Mouse (Mus musculus) kidney, embryonic 15.5 days (tissue): ENCODE measurements around the gene Mrpl18. TPM values are rescaled to one million over a fixed set of nuclear protein-coding genes. Genes with fewer than 3 reads are reported as not detected.

Experiments used
- ATAC-seq: fragments of 200-750 bp; cut with Nextera tagmentation; replicated peaks from 2 replicates; pipeline ENCODE4 v1.8.0; 2017; ENCODE audit warnings: moderate TSS enrichment; ENCODE audit not compliant: low FRiP score
- H3K27ac ChIP-seq: fragments of 300-500 bp; sonication (generic); 2 replicates; pipeline ENCODE4 v1.5.1; 2015; ENCODE audit warnings: mild to moderate bottlenecking, inconsistent platforms
- H3K27me3 ChIP-seq: fragments of 300-500 bp; sonication (generic); 2 replicates; pipeline ENCODE4 v1.6.1; 2015; ENCODE audit warnings: inconsistent platforms
- H3K36me3 ChIP-seq: fragments of 300-500 bp; sonication (generic); 2 replicates; pipeline ENCODE4 v1.6.1; 2015; ENCODE audit warnings: inconsistent platforms
- H3K4me1 ChIP-seq: fragments of 300-500 bp; sonication (generic); 2 replicates; pipeline ENCODE4 v1.6.1; 2015; ENCODE audit warnings: inconsistent platforms
- H3K4me2 ChIP-seq: fragments of 300-500 bp; sonication (generic); 2 replicates; pipeline ENCODE4 v1.6.1; 2015; ENCODE audit warnings: moderate library complexity, mild to moderate bottlenecking, inconsistent platforms
- H3K4me3 ChIP-seq: fragments of 300-500 bp; sonication (generic); replicated peaks from 2 replicates; pipeline ENCODE4 v1.5.1; 2015; ENCODE audit warnings: mild to moderate bottlenecking, inconsistent platforms
- H3K9ac ChIP-seq: fragments of 300-500 bp; sonication (generic); 2 replicates; pipeline ENCODE4 v1.6.1; 2015; ENCODE audit warnings: mild to moderate bottlenecking, inconsistent platforms
- H3K9me3 ChIP-seq: fragments of 300-500 bp; sonication (generic); replicated peaks from 2 replicates; pipeline ENCODE4 v1.6.1; 2016; ENCODE audit warnings: inconsistent platforms
- WGBS: fragments of 180-500 bp; shearing (Covaris S2); methylation state at CpG from one replicate; pipeline ENCODE4 v1.1.7; 2015; ENCODE audit warnings: mixed read lengths; 5-methylcytosine and 5-hydroxymethylcytosine counted together
- microRNA-seq: library from miRNA; unstranded; fragments of <30 nt; microRNA quantifications from one replicate; pipeline ENCODE4, GENCODE M21; 2016
- polyA plus RNA-seq: library from polyadenylated mRNA; unstranded; fragments of >200 nt; fragmentation: Nextera tagmentation; extraction: Ambion mirVana; gene quantifications from 2 replicates; pipeline ENCODE4 v1.2.1, GENCODE M21; 2015

Gene Mrpl18
- polyA plus RNA-seq, 1 experiment from 2014 or later: 162 TPM

GRCm38 (mm10) chr17:12875734-12876133 lies 40.4 kb downstream of the Mrpl18 start, which contains the start of gene Mrgprh:
TSS of gene Mrgprh (plus strand) at chr17:12876034.
- Histone ChIP-seq H3K9ac (no peak within 1 kb of the TSS), H3K27ac (no peak within 1 kb of the TSS), H3K4me3 (no peak within 1 kb of the TSS), H3K36me3 (no peaks in the 10 kb centered on the region), H3K27me3 (peaks cover 13% of the 10 kb centered on the region; the same call in 1 of the 2 replicates), H3K4me1 (peaks cover 10% of the 10 kb centered on the region; the same call in 1 of the 2 replicates), H3K9me3 (no peaks in the 10 kb centered on the region), H3K4me2 (no peak within 1 kb of the TSS)
- no peak for ATAC-seq
- WGBS: 87% methylated on average over 5 of the region's 5 CpGs

DNA sequence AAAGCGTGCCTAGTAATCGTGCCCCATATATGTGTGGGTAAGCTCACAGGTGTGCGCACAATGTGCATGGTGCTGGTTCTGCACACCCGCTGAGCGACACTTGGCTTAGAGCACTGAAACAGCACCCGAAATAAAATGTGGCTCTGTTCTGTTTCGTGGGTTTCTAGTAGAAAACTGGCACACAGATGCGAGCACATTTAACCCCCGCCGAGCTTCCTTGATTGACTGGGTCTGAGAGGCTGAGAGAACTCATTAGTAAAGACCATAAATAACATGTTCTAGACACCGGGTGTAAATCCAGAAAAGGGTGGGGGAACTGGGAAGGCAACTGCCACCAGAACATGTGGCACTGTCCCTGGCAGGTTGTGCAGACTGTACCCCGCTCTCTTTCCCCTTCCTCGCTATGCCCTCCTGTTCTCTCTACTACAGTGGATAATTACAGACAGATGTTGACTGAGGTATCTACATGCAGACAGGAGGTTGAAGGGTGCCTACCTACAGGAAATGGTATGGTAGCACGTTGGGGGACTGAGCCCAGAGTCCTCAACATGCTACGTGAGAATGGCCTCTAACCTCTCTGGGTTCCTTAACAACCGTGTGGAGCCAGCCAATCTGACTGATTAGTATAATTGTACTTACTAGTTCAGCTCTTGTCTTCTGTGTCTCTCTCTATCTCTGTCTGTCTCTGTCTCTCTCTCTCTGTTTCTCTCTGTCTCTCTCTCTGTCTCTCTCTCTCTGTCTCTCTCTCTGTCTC lies 43.7 kb downstream of the Mrpl18 start:
- H3K27ac ChIP-seq: no peak overlapping the region
- no peak overlapping the region for H3K4me2 ChIP-seq
- H3K4me1 ChIP-seq: peaks cover 4% of the 10 kb centered on the region; the same call in 1 of the 2 replicates
- no peaks in the 10 kb centered on the region for H3K36me3 ChIP-seq
- no peaks in the 10 kb centered on the region for H3K9me3 ChIP-seq
- no peak overlapping the region for H3K4me3 ChIP-seq
- 53% methylated on average over 16 of the region's 16 CpGs for WGBS
- 0 out of 2 replicates have a peak, but pooled peaks cover 5% of the 10 kb centered on the region for H3K27me3 ChIP-seq
- no peak overlapping the region for H3K9ac ChIP-seq
- no peak for ATAC-seq

DNA sequence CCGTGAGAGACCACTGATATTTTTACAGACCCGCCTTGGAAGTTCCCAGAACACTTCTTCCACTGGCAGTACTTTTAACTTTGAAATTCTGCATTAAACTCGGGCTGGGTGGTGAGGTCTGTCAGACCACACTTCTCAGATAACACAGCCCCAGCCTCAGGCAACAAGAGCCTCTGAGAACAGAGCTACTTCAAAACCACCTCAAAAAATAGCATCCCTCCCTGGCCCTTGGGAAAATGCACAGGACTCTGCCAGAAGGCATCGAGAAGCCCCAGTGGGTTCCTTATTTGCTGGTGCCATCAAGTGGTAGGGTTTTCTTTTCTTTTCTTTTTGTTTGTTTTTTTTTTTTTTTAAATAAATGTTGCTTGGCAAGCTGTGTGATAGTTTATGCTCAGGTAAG lies 47.5 kb downstream of the Mrpl18 start:
- 0 out of 2 replicates have a peak, but pooled peaks cover 5% of the 10 kb centered on the region for H3K27me3 ChIP-seq
- no peak overlapping the region for H3K4me3 ChIP-seq
- no peak for ATAC-seq
- no peak overlapping the region for H3K4me2 ChIP-seq
- H3K27ac ChIP-seq: no peak overlapping the region
- 29% methylated on average over 4 of the region's 4 CpGs for WGBS
- H3K9ac ChIP-seq: no peak overlapping the region
- H3K36me3 ChIP-seq: no peaks in the 10 kb centered on the region
- peaks cover 4% of the 10 kb centered on the region; the same call in 1 of the 2 replicates for H3K4me1 ChIP-seq
- no peaks in the 10 kb centered on the region for H3K9me3 ChIP-seq

- no peak within 1 kb of the TSS for H3K4me2 ChIP-seq
- no peak for ATAC-seq
- H3K4me1 ChIP-seq: peaks cover 4% of the 10 kb centered on the region; the same call in 1 of the 2 replicates
- 58% methylated on average over 2 of the region's 2 CpGs for WGBS
- H3K4me3 ChIP-seq: no peak within 1 kb of the TSS
- 0 out of 2 replicates have a peak, but pooled peaks cover 5% of the 10 kb centered on the region for H3K27me3 ChIP-seq
- H3K27ac ChIP-seq: no peak within 1 kb of the TSS
- no peak within 1 kb of the TSS for H3K9ac ChIP-seq
- no peaks in the 10 kb centered on the region for H3K9me3 ChIP-seq
- H3K36me3 ChIP-seq: no peaks in the 10 kb centered on the region
These were observed 48.1 kb downstream of the Mrpl18 start, which contains the start of gene Mas1 for GRCm38 (mm10) chr17:12868043-12868442. TSS of gene Mas1 (minus strand) at chr17:12868143.

GRCm38 (mm10) chr17:12866853-12867252 lies 49.3 kb downstream of the Mrpl18 start:
- no peaks in the 10 kb centered on the region for H3K36me3 ChIP-seq
- H3K4me1 ChIP-seq: no peaks in the 10 kb centered on the region
- H3K4me3 ChIP-seq: no peak overlapping the region
- no peak overlapping the region for H3K4me2 ChIP-seq
- 0 out of 2 replicates have a peak, but pooled peaks cover 3% of the 10 kb centered on the region for H3K27me3 ChIP-seq
- no peak overlapping the region for H3K9ac ChIP-seq
- no peaks in the 10 kb centered on the region for H3K9me3 ChIP-seq
- no peak overlapping the region for H3K27ac ChIP-seq
- no peak for ATAC-seq
- WGBS: 84% methylated on average over 10 of the region's 10 CpGs

DNA sequence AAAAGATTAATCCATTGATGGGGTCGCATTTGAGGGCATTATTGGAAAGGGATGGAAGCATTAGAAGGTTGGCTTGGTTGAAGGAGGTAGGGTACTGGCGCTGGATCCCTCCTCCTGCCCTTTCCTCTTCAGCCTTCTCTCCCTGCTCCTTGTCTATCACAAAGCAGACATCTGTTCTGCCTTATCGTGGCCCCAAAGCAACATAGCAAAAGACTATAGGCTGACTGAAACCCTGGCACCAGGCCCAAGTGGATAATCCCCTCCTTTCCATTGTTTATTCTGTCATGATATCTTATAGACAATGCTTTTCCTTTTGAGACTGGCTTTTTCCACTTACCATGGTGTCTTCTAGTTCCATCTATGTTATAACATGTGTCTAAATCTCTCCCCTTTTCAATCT lies 50.7 kb downstream of the Mrpl18 start:
- no peak overlapping the region for H3K4me2 ChIP-seq
- H3K27me3 ChIP-seq: no peaks in the 10 kb centered on the region
- no peak overlapping the region for H3K27ac ChIP-seq
- H3K4me1 ChIP-seq: no peaks in the 10 kb centered on the region
- 82% methylated on average over 3 of the region's 3 CpGs for WGBS
- no peaks in the 10 kb centered on the region for H3K9me3 ChIP-seq
- no peaks in the 10 kb centered on the region for H3K36me3 ChIP-seq
- no peak for ATAC-seq
- no peak overlapping the region for H3K9ac ChIP-seq
- H3K4me3 ChIP-seq: no peak overlapping the region

GRCm38 (mm10) chr17:12864111-12864510 lies 52.0 kb downstream of the Mrpl18 start:
- no peak overlapping the region for H3K4me2 ChIP-seq
- no peaks in the 10 kb centered on the region for H3K4me1 ChIP-seq
- no peak overlapping the region for H3K4me3 ChIP-seq
- H3K9me3 ChIP-seq: no peaks in the 10 kb centered on the region
- no peak overlapping the region for H3K9ac ChIP-seq
- H3K27me3 ChIP-seq: no peaks in the 10 kb centered on the region
- ATAC-seq: no peak
- H3K36me3 ChIP-seq: no peaks in the 10 kb centered on the region
- no peak overlapping the region for H3K27ac ChIP-seq

Small RNA genes lying within 50 kb of the gene (microRNA-seq; reads per million reads assigned to microRNA genes)
- not detected for gene Gm24085

Other genes with a start within 250 kb of the Mrpl18 start
- gene Slc22a1, start 240.5 kb downstream of the Mrpl18 start, polyA plus RNA-seq: 6.8 and 6.9 TPM in 2 replicates
- gene Igf2r, start 146.7 kb downstream of the Mrpl18 start, polyA plus RNA-seq: 30.1 and 34.6 TPM in 2 replicates
- 0.77 and 1.0 TPM in 2 replicates for gene Mas1, start 48.2 kb downstream of the Mrpl18 start, polyA plus RNA-seq
- not detected in 2 replicates for gene Mrgprh, start 40.3 kb downstream of the Mrpl18 start, polyA plus RNA-seq
- gene Pnldc1, start 6.1 kb downstream of the Mrpl18 start, polyA plus RNA-seq: 1.5 and 2.5 TPM in 2 replicates
- gene Tcp1, start 644 bp downstream of the Mrpl18 start, polyA plus RNA-seq: 424 and 439 TPM in 2 replicates
- gene Acat3, start 24.3 kb upstream of the Mrpl18 start, polyA plus RNA-seq: 2.2 and 3.4 TPM in 2 replicates
- gene Acat2, start 44.4 kb upstream of the Mrpl18 start, polyA plus RNA-seq: 136 and 145 TPM in 2 replicates
- 134 and 139 TPM in 2 replicates for gene Wtap, start 77.8 kb upstream of the Mrpl18 start, polyA plus RNA-seq
- gene Sod2, start 90.5 kb upstream of the Mrpl18 start, polyA plus RNA-seq: 140 and 141 TPM in 2 replicates
- 0.13 TPM in 1 of 2 replicates, not detected in the other for gene Gpr31b, start 136.0 kb upstream of the Mrpl18 start, polyA plus RNA-seq
- gene Tcp10b, start 144.8 kb upstream of the Mrpl18 start, polyA plus RNA-seq: 0.14 TPM in 1 of 2 replicates, not detected in the other
- not detected in 2 replicates for gene Unc93a, start 215.5 kb upstream of the Mrpl18 start, polyA plus RNA-seq